Mouse (Mus musculus): ENCODE measurements around the gene Ppp2r5d.

GRCm38 (mm10) chr17:46644152-46644805, 60.6 kb downstream of the Ppp2r5d start:
- TF ChIP-seq CTCF (IDR thresholded peaks at IDR 0.05; ENCODE audit: control insufficient read depth, insufficient read depth, insufficient replicate concordance, low read depth, low read length) (no peak), POLR2A (IDR thresholded peaks at IDR 0.05; ENCODE audit: control insufficient read depth, low read depth, low read length) (no peak)
